Mouse (Mus musculus) Muller cell, postnatal 12 days (primary cell): ENCODE results near the gene Cyp2f2.

ENCODE experiments used
- DNase-seq: peaks from one replicate; pipeline ENCODE4 v3.0.0-alpha.2; 2015; ENCODE audit errors: inconsistent ontology term

Cyp2f2 gene

DNA sequence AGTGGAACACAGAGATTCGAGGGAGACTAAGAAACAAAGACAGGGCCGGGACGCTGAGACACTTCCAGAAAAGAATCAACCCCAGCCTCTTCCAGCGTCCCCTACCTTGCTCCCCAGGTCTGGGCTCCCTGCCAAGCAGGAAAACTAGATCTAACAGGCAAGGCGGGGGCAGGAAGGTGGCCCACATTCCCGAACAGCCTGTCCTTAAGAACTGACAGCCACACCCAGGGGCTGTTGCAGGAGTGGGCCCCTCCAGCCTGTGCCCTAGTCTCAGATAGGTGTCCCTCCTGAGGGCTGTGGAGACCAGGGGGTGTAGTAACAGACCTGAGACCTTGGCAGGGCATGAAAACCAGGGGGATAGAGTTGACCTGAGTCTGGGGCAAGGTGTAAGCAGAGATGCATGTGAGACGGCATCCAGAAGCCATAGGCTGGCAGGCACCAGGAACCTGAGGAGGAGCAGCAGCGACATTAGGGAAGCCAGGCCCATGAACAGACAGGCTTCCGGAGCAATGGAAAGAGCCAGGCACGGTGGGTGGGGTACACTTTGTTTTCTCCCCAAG lies 33.6 kb downstream of the Cyp2f2 start, which contains the start of gene Cyp2t4:
Gene Cyp2t4 (plus strand): TSS at position 510 of the 560 bp plus-strand sequence.
- DNase-seq, result no peak

DNA sequence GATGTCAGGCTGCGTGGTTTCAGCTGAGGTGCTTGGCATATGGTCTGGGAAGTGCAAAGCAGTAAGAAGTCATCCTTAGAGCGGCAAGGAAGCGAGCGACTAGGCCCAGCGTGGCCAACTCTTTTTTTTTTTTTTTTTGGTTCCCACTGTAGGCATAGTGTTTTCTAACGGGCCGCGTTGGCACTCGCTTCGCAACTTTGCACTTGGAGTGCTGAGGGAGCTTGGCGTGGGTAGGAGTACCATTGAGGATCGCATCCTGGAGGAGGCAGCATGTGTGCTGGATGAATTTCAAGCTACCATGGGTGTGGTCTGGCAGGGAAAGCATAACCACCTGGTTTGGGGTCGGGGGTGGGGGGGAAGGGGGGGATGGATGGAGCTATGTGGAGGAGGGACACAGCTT lies 36.3 kb downstream of the Cyp2f2 start:
- DNase-seq, result no peak

- no peak for DNase-seq
These were observed 38.5 kb downstream of the Cyp2f2 start for GRCm38 (mm10) chr7:27158171-27158570.

GRCm38 (mm10) chr7:27159256-27159655 lies 39.5 kb downstream of the Cyp2f2 start:
- no peak for DNase-seq

DNA sequence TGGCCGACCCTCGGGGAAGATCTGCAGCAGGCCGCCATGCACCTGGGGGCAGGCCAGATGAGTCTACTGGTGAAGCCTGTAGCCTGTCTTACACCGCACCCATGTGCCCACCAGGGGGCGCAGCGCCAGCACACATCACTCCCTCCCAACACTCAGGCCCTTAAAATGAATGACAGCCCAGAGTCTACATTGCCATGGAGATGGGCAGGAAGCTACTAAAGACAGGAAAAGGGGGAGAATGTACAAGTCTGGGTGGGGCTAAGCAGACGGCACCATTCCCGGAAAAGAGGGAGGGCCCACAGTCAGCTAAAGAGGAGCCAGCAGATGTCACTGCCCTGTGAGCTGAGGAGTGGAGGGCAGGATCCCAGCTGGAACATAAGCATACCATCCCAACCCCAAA lies 40.2 kb downstream of the Cyp2f2 start:
- DNase-seq, result peak; percentile 90

DNA sequence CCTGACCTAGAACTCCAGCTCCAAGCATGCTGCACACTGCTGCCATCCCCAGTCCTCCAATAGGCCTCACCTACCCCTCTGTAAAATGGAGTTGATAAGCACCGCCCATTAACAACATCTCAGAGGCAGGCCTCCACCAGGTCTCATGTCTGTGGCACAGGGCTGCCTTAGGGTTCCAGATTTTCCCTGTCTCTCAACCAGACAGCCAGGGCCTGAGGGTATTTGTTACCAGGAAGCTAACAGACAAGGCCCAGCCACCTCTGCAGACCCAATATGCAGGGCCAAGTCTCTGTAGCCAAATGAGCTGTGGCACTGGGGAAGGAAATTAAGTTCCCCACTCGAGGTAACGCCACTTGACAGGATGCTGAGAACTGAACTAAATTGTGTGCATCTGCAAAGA lies 41.2 kb downstream of the Cyp2f2 start:
- DNase-seq, result no peak

DNA sequence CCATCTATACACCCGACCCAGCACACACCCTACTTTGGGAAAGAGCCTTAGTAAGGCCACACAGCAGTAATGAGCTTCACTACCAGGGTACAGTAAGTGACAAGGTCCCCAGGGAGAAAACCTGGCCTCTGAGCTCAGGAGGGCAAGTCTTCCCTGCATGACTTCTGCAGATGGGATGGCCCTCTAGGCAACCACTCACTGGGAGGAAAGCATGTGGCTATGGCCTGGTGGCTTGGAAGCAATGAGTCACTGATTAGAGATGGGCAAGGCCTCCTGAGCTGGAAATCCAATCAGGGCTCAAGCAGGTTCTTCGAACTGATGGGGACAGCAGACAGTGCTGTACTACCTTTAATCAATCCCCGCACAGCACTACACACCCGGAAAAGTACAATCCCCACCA lies 42.0 kb downstream of the Cyp2f2 start:
- DNase-seq, result peak; percentile 47

- no peak for DNase-seq
These were observed 43.2 kb downstream of the Cyp2f2 start for GRCm38 (mm10) chr7:27162780-27163449.

GRCm38 (mm10) chr7:27163450-27163805 lies 43.7 kb downstream of the Cyp2f2 start:
- DNase-seq, result no peak

DNA sequence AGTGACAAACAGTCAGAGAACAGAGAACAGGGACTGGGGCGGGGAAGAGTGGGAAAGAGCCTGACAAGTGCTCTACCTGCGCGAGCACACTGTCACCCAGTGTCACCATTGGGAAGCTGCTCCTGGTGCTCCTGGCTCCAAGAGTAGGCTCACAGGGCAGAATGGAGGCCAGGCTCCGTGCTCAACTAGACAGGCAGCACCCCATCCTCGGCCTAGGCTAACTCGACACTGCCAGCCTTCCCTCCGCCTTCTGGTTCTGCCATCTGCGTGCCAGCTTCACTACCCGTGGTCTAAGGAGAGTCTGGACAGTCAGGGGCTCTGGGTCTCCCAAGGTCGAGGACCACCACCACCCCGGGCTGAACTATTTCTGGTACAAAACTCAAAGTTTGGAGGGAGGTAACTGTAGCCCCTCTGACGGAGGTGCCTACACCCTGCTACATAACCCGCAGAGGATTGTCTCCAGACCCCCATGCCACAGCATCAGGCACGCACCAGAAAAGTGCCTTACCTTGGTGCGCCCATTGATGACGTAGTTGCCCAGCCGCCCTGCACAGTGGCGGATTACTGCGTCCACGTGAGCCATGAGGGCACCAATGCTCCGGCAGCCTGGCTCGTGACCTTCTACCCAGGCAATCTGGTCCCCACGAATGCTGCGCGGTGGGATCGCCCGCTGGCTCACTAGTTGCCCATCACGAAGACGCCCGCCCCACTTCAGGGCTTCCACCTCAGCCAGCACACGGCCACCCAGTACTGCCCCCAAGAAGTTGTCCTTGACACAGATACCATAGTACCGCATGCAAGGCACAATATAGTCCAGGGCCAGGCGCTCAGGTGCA lies 44.6 kb downstream of the Cyp2f2 start:
- DNase-seq, result no peak

DNA sequence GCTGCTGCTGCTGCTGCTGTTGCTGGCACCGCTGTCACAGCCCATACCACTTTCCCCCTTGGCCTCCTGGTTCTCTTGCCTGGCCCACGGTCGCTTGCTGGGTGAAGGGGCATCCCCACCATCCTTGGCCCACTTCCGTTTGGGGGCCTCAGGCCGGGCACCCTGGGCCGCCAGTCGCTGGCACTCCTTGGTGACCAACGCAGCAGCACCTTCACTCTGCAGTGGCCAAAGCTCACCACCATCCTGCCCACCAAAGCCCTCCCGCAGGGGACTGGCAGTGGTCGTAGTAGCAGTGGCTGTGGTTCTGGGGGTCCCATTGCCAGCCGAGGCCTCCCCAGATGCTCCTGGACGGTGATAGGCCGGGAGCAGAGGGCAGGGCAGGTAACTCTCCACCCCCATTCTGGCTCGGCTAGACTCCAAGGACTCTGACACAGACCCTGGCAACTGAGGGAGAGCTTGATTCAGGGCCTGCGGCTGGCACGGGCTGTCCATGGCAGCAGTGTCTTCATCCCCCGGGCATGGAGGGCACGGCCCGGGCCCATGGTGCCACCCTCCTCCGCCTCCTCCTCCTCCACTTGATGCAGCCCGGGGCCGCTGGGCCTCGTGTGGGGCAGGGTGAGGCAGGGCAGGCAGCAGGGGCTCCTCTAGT lies 45.4 kb downstream of the Cyp2f2 start:
- DNase-seq, result no peak

DNA sequence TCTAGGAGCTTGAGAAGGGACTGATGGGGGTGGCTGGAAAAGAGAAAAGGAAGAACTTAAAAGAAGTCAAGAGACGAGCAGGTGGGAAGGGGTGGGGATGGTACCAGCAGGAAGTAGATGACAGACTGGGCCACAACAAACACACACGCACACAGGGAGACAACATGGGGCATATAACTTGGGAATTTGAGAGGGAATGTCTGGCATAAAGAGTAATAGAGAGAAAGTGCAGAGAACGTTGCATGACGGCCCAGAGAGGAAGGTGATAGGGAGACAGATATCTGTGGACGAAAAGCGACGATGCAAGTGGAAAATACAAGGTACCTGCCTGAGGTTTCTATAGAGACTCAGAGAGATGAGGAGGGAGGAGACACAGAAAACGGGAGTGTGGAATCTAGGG lies 46.0 kb downstream of the Cyp2f2 start:
- peak; percentile 18 for DNase-seq

DNA sequence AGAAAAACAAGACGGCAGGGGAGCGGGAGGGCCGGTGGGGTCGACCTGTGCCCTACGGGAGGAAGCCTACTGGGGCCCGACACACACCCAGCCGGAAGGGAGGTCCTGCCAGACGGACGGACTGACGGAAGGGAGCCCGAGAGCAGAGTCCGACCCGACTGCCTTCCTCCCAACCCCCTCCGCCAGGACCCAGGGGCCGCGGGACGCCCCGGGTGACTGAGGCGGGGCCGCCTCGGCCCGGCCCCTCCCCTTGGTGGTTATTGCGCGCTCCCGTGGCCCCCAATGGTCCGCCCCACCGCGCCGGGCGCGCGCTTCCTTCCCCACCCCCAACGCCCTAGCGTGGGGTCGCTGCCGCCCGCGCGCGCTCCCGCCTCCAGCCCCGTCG lies 46.5 kb downstream of the Cyp2f2 start:
- DNase-seq, result peak; percentile 93

DNA sequence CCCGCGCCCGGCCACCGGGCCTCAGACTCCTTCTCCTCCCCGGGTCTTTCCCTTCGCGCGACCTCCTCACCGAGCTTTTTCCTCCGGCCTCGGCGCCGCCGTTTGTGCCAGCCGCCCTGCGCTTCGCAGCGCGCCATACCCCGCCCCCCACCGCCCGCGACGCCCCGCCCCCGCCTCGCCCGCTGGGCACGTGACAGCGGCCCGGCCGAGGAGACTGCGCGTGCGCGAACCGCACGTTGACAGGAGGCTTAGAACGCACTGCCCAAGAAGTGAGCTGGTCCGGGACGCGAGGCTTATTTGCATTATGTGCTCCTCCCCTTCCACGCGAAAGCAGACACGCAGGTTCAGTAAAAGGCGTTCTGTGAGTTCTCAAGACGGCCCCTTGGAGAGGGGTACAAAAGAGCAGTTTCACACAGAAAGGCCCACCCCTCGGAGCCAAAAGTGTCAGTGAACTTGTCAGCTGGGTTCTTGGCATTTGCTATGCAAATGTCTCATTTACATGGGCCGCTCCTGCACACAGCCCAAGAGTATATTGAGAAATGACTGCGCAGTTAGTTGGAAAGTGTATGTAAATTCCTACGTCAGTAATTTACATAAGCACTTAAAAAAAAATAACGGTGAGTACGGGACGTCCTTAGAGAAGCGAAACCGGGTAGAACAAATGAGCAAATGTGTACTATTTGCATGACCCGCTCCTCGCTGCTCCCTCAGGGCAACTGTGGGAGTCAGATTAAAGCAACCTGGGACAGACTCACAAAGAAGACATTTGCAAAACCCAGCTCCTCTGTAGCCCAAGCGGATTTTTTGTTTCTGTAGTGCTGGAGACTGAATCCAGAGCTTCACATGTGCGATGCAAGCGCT lies 47.1 kb downstream of the Cyp2f2 start, which contains the start of gene Egln2:
Gene Egln2 (minus strand): TSS at position 189 of the 861 bp plus-strand sequence.
- DNase-seq, result peak; percentile 93

- DNase-seq, result no peak
These were observed 47.9 kb downstream of the Cyp2f2 start for GRCm38 (mm10) chr7:27167475-27168094.

- no peak for DNase-seq
These were observed 48.7 kb downstream of the Cyp2f2 start for GRCm38 (mm10) chr7:27168371-27168770.

DNA sequence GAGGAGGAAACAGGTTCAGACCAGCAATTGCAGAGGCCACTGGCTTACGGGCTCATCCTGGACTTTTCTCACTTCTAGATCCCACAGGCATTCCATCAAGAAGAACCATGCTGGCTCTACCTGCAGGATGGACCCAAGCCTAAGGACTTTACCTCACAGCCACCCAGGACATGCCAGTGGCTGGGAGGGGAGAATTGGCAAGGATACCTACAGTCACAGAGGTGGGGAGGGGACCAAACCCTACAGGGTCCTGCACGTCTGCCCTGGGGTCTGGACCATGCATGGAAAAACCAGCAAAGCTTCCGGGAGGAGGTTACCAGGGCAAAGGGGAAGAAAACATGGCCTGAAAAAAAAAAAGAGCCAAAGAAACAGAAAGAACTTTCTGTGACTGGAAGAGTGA lies 51.3 kb downstream of the Cyp2f2 start:
- DNase-seq, result no peak

DNA sequence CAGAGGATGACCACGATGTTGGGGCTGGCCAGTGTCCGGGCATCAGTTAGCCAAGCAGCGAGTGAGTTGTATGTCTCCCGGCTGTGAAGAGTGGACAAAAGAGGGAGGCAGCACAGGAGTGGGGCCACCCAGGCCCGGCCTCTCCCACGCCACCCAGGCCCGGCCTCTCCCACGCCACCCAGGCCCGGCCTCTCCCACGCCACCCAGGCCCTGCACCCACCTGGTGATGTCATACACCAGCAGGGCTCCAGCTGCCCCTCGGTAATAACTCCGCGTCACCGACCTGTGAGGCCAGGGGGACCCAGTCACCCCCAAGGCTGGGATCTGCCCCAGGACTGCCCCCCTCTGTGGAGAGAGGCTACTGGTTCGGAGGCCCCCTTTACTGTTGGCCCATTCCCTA lies 54.8 kb downstream of the Cyp2f2 start:
- DNase-seq, result no peak

GRCm38 (mm10) chr7:27174896-27175295 lies 55.2 kb downstream of the Cyp2f2 start:
- no peak for DNase-seq

- DNase-seq, result no peak
These were observed 58.2 kb downstream of the Cyp2f2 start for GRCm38 (mm10) chr7:27177942-27178323.
